12 mouse cellular contexts compared by ENCODE assay signal in genomic region chr9:113793966-113794365, GRCm38 (mm10). TPM values are rescaled to one million over a fixed set of nuclear protein-coding genes. Genes with fewer than 3 reads are reported as not detected.
DNase-seq lines count a peak whose midpoint lies in the region; ATAC-seq and TF ChIP-seq lines count a peak whose summit lies in the region.
"Had no signal": no experiment of that assay in that cellular context is flagged by ENCODE, and none has a peak within 500 bp of the region (broad histone marks: within the 10 kb centered on the region; RNA-seq: fewer than 3 reads in every experiment).

No protein-coding gene starts in this region.

- TF ChIP-seq EP300 in stomach, postnatal 0 days (optimal IDR thresholded peaks at IDR 0.05) = no peak

- H3K9me3 ChIP-seq in heart, embryonic 14.5 days (ENCODE audit: control insufficient read depth, low read length) = no peaks in the 10 kb centered on the region
- no peaks in the 10 kb centered on the region for H3K9me3 ChIP-seq in neural tube, embryonic 11.5 days (ENCODE audit: control insufficient read depth, low read length)
- H3K9me3 ChIP-seq in hindbrain, postnatal 0 days (ENCODE audit: low read length) = no peaks in the 10 kb centered on the region
- no peaks in the 10 kb centered on the region for H3K9me3 ChIP-seq in stomach, postnatal 0 days (ENCODE audit: control insufficient read depth, low read length)

- no peak for ATAC-seq in heart, embryonic 14.5 days (ENCODE audit: insufficient number of reproducible peaks, insufficient read depth, low FRiP score, low read depth)
- ATAC-seq in neural tube, embryonic 11.5 days (ENCODE audit: insufficient read depth, low FRiP score, low TSS enrichment) = no peak
- ATAC-seq in hindbrain, postnatal 0 days = no peak
- ATAC-seq in stomach, postnatal 0 days (ENCODE audit: low FRiP score, low TSS enrichment) = no peak
- no peak for ATAC-seq in erythroid progenitor cell, adult 5-6 weeks (replicated peaks; ENCODE audit: low FRiP score, poor library complexity, severe bottlenecking)

- H3K4me1 ChIP-seq in heart, embryonic 14.5 days (ENCODE audit: control insufficient read depth in 2 of 2, insufficient read depth in 2 of 2, low read length in 2 of 2) = peaks cover 0 to 14% of the 10 kb centered on the region in 2 experiments; a peak in 2 of 4 replicates
- peaks cover 11% of the 10 kb centered on the region for H3K4me1 ChIP-seq in neural tube, embryonic 11.5 days (ENCODE audit: control insufficient read depth, insufficient read depth, low read length)
- peaks cover 8% of the 10 kb centered on the region for H3K4me1 ChIP-seq in hindbrain, postnatal 0 days (ENCODE audit: insufficient read depth, low read length)
- H3K4me1 ChIP-seq in stomach, postnatal 0 days (replicated peaks; ENCODE audit: control insufficient read depth, insufficient read depth) = no peaks in the 10 kb centered on the region

- H3K4me3 ChIP-seq in heart, embryonic 14.5 days (ENCODE audit: control insufficient read depth in 1 of 2, insufficient read depth in 1 of 2, low read depth in 1 of 2, low read length in 2 of 2) = peak overlapping the region in 1 of 2 experiments; percentile 46; a peak in 2 of 4 replicates
- no peak overlapping the region; the same call in 1 of the 2 replicates for H3K4me3 ChIP-seq in neural tube, embryonic 11.5 days (ENCODE audit: low read depth, low read length)
- peak overlapping the region; percentile 59 for H3K4me3 ChIP-seq in hindbrain, postnatal 0 days (ENCODE audit: low read length)
- peak overlapping the region; percentile 37; the same call in 1 of the 2 replicates for H3K4me3 ChIP-seq in stomach, postnatal 0 days (ENCODE audit: low read depth, low read length)

- peak overlapping the region; percentile 66 for H3K4me2 ChIP-seq in heart, embryonic 14.5 days (ENCODE audit: low read length)
- H3K4me2 ChIP-seq in neural tube, embryonic 11.5 days (ENCODE audit: low read depth) = peak overlapping the region; percentile 47
- peak overlapping the region; percentile 75 for H3K4me2 ChIP-seq in hindbrain, postnatal 0 days (ENCODE audit: low read depth, low read length)
- no peak overlapping the region for H3K4me2 ChIP-seq in stomach, postnatal 0 days (replicated peaks; ENCODE audit: low read depth)

- peak overlapping the region; percentile 70 for H3K9ac ChIP-seq in heart, embryonic 14.5 days (ENCODE audit: low read length)
- H3K9ac ChIP-seq in neural tube, embryonic 11.5 days (ENCODE audit: low read length) = no peak overlapping the region
- peak overlapping the region; percentile 72 for H3K9ac ChIP-seq in hindbrain, postnatal 0 days (replicated peaks; ENCODE audit: low read length)
- no peak overlapping the region for H3K9ac ChIP-seq in stomach, postnatal 0 days (ENCODE audit: low read length)

- no peak overlapping the region for H3K27ac ChIP-seq in heart, embryonic 14.5 days (replicated peaks in 1 of 2; ENCODE audit: control insufficient read depth in 1 of 2, insufficient read depth in 1 of 2, low read depth in 2 of 2, low read length in 2 of 2)
- no peak overlapping the region for H3K27ac ChIP-seq in neural tube, embryonic 11.5 days (ENCODE audit: low read depth, low read length)
- peak overlapping the region; percentile 91 for H3K27ac ChIP-seq in hindbrain, postnatal 0 days
- H3K27ac ChIP-seq in stomach, postnatal 0 days (replicated peaks) = no peak overlapping the region

- no peaks in the 10 kb centered on the region for H3K36me3 ChIP-seq in heart, embryonic 14.5 days (ENCODE audit: control insufficient read depth, insufficient read depth, low read length)
- H3K36me3 ChIP-seq in neural tube, embryonic 11.5 days (ENCODE audit: control insufficient read depth, insufficient read depth, low read length) = no peaks in the 10 kb centered on the region
- H3K36me3 ChIP-seq in hindbrain, postnatal 0 days (ENCODE audit: insufficient read depth, low read length) = no peaks in the 10 kb centered on the region
- H3K36me3 ChIP-seq in stomach, postnatal 0 days (ENCODE audit: control insufficient read depth, insufficient read depth, low read length) = no peaks in the 10 kb centered on the region

- H3K27me3 ChIP-seq in heart, embryonic 14.5 days (ENCODE audit: control insufficient read depth, insufficient read depth, low read length) = no peaks in the 10 kb centered on the region
- H3K27me3 ChIP-seq in neural tube, embryonic 11.5 days (ENCODE audit: control insufficient read depth, insufficient read depth, low read length) = no peaks in the 10 kb centered on the region
- H3K27me3 ChIP-seq in hindbrain, postnatal 0 days (ENCODE audit: insufficient read depth, low read length) = no peaks in the 10 kb centered on the region
- no peaks in the 10 kb centered on the region for H3K27me3 ChIP-seq in stomach, postnatal 0 days (ENCODE audit: control insufficient read depth, insufficient read depth, low read length)
- H3K27me3 ChIP-seq: CH12.LX had no signal

- no peak for TF ChIP-seq CTCF in hindbrain, postnatal 0 days (IDR thresholded peaks at IDR 0.05; ENCODE audit: low read depth)
- no peak for TF ChIP-seq CTCF in stomach, postnatal 0 days (IDR thresholded peaks at IDR 0.05; ENCODE audit: low read depth)

- 81% methylated on average over 2 of the region's 2 CpGs for WGBS in heart, embryonic 14.5 days
- 92% methylated on average over 2 of the region's 2 CpGs for WGBS in neural tube, embryonic 11.5 days
- WGBS in hindbrain, postnatal 0 days = 34% methylated on average over 2 of the region's 2 CpGs
- 67% methylated on average over 2 of the region's 2 CpGs for WGBS in stomach, postnatal 0 days

- no peak for DNase-seq in heart, adult 18-20 months
- DNase-seq in neural tube, embryonic 11.5 days (ENCODE audit: low spot score) = no peak
- DNase-seq in neural tube, embryonic 10.5 days (ENCODE audit: extremely low spot score, low spot score) = no peak
- DNase-seq in hindbrain, postnatal 0 days (ENCODE audit: low spot score) = no peak
- DNase-seq in stomach, postnatal 0 days (ENCODE audit: low spot score) = no peak
- no peak for DNase-seq in left cerebral cortex, adult 8-10 months (ENCODE audit: low spot score in 2 of 2)
- DNase-seq: cerebellum, adult 9-11 months; kidney, postnatal 10 days; liver had no signal

RNA-seq across cellular contexts. Expression of gene Clasp2, which starts 52.7 kb away (rescaled TPM):
- 25.3 TPM in 2 replicates for polyA plus RNA-seq in heart, embryonic 14.5 days (2014; fragmentation: Nextera tagmentation; extraction: Ambion mirVana)
- 10 to 100 TPM; 56.2 to 63.4 TPM for total RNA-seq in heart, adult 18-20 months (2021)
- polyA plus RNA-seq in neural tube, embryonic 11.5 days (2014; fragmentation: Nextera tagmentation; extraction: Ambion mirVana) = 53.0 and 58.0 TPM in 2 replicates
- total RNA-seq in hindbrain, postnatal 0 days (2014; rRNA removed) = 242 and 250 TPM in 2 replicates
- polyA plus RNA-seq in hindbrain, postnatal 0 days (2015; fragmentation: Nextera tagmentation; extraction: Ambion mirVana) = 107 and 108 TPM in 2 replicates
- 8.4 and 8.6 TPM in 2 replicates for polyA plus RNA-seq in stomach, postnatal 0 days (2015; fragmentation: Nextera tagmentation; extraction: Ambion mirVana)
- total RNA-seq in erythroid progenitor cell, adult 5-6 weeks (2015; ENCODE audit: low replicate concordance) = 24.1 and 25.6 TPM in 2 replicates
- 31.3 and 36.2 TPM in 2 replicates for total RNA-seq in erythroid progenitor cell, adult 5-6 weeks (2017; ENCODE audit: low replicate concordance)
- total RNA-seq in left cerebral cortex, adult 8-10 months (2022) = 100 to 1,000 TPM; 201 to 222 (median 210) TPM

Comparison
In these comparisons a context has a peak if more than half of its experiments do, and no peak if none do; other contexts are left out.
1. H3K9ac ChIP-seq: peak in heart, embryonic 14.5 days (single experiment) and hindbrain, postnatal 0 days (single experiment); none in neural tube, embryonic 11.5 days (single experiment) and stomach, postnatal 0 days (single experiment).